Mouse (Mus musculus): ENCODE results near the gene Ndufaf7. TPM values are rescaled to one million over a fixed set of nuclear protein-coding genes. Genes with fewer than 3 reads are reported as not detected.

Gene Ndufaf7
- 54.0 and 56.8 TPM in 2 replicates for polyA plus RNA-seq (2015; fragmentation: Nextera tagmentation; extraction: Ambion mirVana)

- peak; percentile 100 for ATAC-seq (ENCODE audit: low read depth)
- under 1% methylated on average over 45 of the region's 45 CpGs for WGBS
- H3K27ac ChIP-seq (ENCODE audit: low read length), result peak within 1 kb of the TSS; percentile 59
- H3K36me3 ChIP-seq (ENCODE audit: control insufficient read depth, insufficient read depth, low read length), result peaks cover 23% of the 10 kb centered on the region
- peak within 1 kb of the TSS; percentile 81 for H3K9ac ChIP-seq (ENCODE audit: low read length)
- H3K4me2 ChIP-seq (ENCODE audit: low read depth, low read length), result peak within 1 kb of the TSS; percentile 62
- no peaks in the 10 kb centered on the region for H3K27me3 ChIP-seq (ENCODE audit: control insufficient read depth, insufficient read depth, low read depth, low read length)
- H3K4me1 ChIP-seq (replicated peaks; ENCODE audit: control insufficient read depth, insufficient read depth, low read length), result peaks cover 8% of the 10 kb centered on the region; the same call in 1 of the 2 replicates
- H3K9me3 ChIP-seq (ENCODE audit: control insufficient read depth, low read length), result no peaks in the 10 kb centered on the region
- peak within 1 kb of the TSS; percentile 79 for H3K4me3 ChIP-seq (ENCODE audit: low read length)
Observed at GRCm38 (mm10) chr17:78936466-78937228, at the start of gene Ndufaf7, which contains the start of gene Cebpz. Ndufaf7 (plus strand) TSS chr17:78937136. Cebpz (minus strand) TSS chr17:78937066.

GRCm38 (mm10) chr17:78888554-78888953 is 48.4 kb upstream of the Ndufaf7 start:
- H3K4me2 ChIP-seq (ENCODE audit: low read depth, low read length), result no peak overlapping the region
- no peak for ATAC-seq (ENCODE audit: low read depth)
- H3K27ac ChIP-seq (ENCODE audit: low read length), result no peak overlapping the region
- no peaks in the 10 kb centered on the region for H3K36me3 ChIP-seq (ENCODE audit: control insufficient read depth, insufficient read depth, low read length)
- WGBS, result 77% methylated on average over 4 of the region's 4 CpGs
- H3K4me3 ChIP-seq (ENCODE audit: low read length), result no peak overlapping the region
- H3K9ac ChIP-seq (ENCODE audit: low read length), result no peak overlapping the region
- no peaks in the 10 kb centered on the region for H3K4me1 ChIP-seq (replicated peaks; ENCODE audit: control insufficient read depth, insufficient read depth, low read length)
- no peaks in the 10 kb centered on the region for H3K27me3 ChIP-seq (ENCODE audit: control insufficient read depth, insufficient read depth, low read depth, low read length)
- H3K9me3 ChIP-seq (ENCODE audit: control insufficient read depth, low read length), result peaks cover 3% of the 10 kb centered on the region; the same call in 1 of the 2 replicates

GRCm38 (mm10) chr17:78889184-78889583 is 47.8 kb upstream of the Ndufaf7 start:
- peak; percentile 51 for ATAC-seq (ENCODE audit: low read depth)
- H3K27me3 ChIP-seq (ENCODE audit: control insufficient read depth, insufficient read depth, low read depth, low read length), result no peaks in the 10 kb centered on the region

GRCm38 (mm10) chr17:78891020-78891419 is 45.9 kb upstream of the Ndufaf7 start:
- Histone ChIP-seq H3K27ac (ENCODE audit: low read length) (no peak overlapping the region), H3K9ac (ENCODE audit: low read length) (no peak overlapping the region), H3K4me2 (ENCODE audit: low read depth, low read length) (no peak overlapping the region), H3K4me1 (replicated peaks; ENCODE audit: control insufficient read depth, insufficient read depth, low read length) (no peaks in the 10 kb centered on the region), H3K9me3 (ENCODE audit: control insufficient read depth, low read length) (no peaks in the 10 kb centered on the region), H3K4me3 (ENCODE audit: low read length) (no peak overlapping the region), H3K36me3 (ENCODE audit: control insufficient read depth, insufficient read depth, low read length) (no peaks in the 10 kb centered on the region), H3K27me3 (ENCODE audit: control insufficient read depth, insufficient read depth, low read depth, low read length) (no peaks in the 10 kb centered on the region)
- ATAC-seq (ENCODE audit: low read depth), result no peak
- 79% methylated on average over 9 of the region's 9 CpGs for WGBS

More at GRCm38 (mm10) chr17:78889184-78889583, 47.8 kb upstream of the Ndufaf7 start:
- Histone ChIP-seq H3K9me3 (ENCODE audit: control insufficient read depth, low read length) (peaks cover 3% of the 10 kb centered on the region; the same call in 1 of the 2 replicates), H3K4me3 (ENCODE audit: low read length) (no peak overlapping the region), H3K4me1 (replicated peaks; ENCODE audit: control insufficient read depth, insufficient read depth, low read length) (no peaks in the 10 kb centered on the region), H3K36me3 (ENCODE audit: control insufficient read depth, insufficient read depth, low read length) (no peaks in the 10 kb centered on the region), H3K4me2 (ENCODE audit: low read depth, low read length) (no peak overlapping the region), H3K27ac (ENCODE audit: low read length) (no peak overlapping the region), H3K9ac (ENCODE audit: low read length) (no peak overlapping the region)
- WGBS, result 33% methylated on average over 3 of the region's 3 CpGs

GRCm38 (mm10) chr17:78894991-78895390 is 41.9 kb upstream of the Ndufaf7 start:
- H3K9ac ChIP-seq (ENCODE audit: low read length), result no peak overlapping the region

GRCm38 (mm10) chr17:78895394-78895793 is 41.5 kb upstream of the Ndufaf7 start:
- Histone ChIP-seq H3K27ac (ENCODE audit: low read length) (no peak overlapping the region), H3K27me3 (ENCODE audit: control insufficient read depth, insufficient read depth, low read depth, low read length) (no peaks in the 10 kb centered on the region), H3K4me1 (replicated peaks; ENCODE audit: control insufficient read depth, insufficient read depth, low read length) (no peaks in the 10 kb centered on the region), H3K4me2 (ENCODE audit: low read depth, low read length) (peak overlapping the region; percentile 65), H3K4me3 (ENCODE audit: low read length) (peak overlapping the region; percentile 41), H3K9ac (ENCODE audit: low read length) (peak overlapping the region; percentile 56), H3K9me3 (ENCODE audit: control insufficient read depth, low read length) (no peaks in the 10 kb centered on the region), H3K36me3 (ENCODE audit: control insufficient read depth, insufficient read depth, low read length) (no peaks in the 10 kb centered on the region)
- WGBS, result 11% methylated on average over 8 of the region's 8 CpGs
- peak; percentile 71 for ATAC-seq (ENCODE audit: low read depth)

More at GRCm38 (mm10) chr17:78894991-78895390, 41.9 kb upstream of the Ndufaf7 start:
- no peak overlapping the region for H3K4me3 ChIP-seq (ENCODE audit: low read length)
- no peaks in the 10 kb centered on the region for H3K4me1 ChIP-seq (replicated peaks; ENCODE audit: control insufficient read depth, insufficient read depth, low read length)
- no peaks in the 10 kb centered on the region for H3K27me3 ChIP-seq (ENCODE audit: control insufficient read depth, insufficient read depth, low read depth, low read length)
- H3K36me3 ChIP-seq (ENCODE audit: control insufficient read depth, insufficient read depth, low read length), result no peaks in the 10 kb centered on the region
- H3K4me2 ChIP-seq (ENCODE audit: low read depth, low read length), result peak overlapping the region; percentile 65
- WGBS, result 71% methylated on average over 7 of the region's 7 CpGs
- no peak overlapping the region for H3K27ac ChIP-seq (ENCODE audit: low read length)
- ATAC-seq (ENCODE audit: low read depth), result no peak
- no peaks in the 10 kb centered on the region for H3K9me3 ChIP-seq (ENCODE audit: control insufficient read depth, low read length)

GRCm38 (mm10) chr17:78903158-78903557 is 33.8 kb upstream of the Ndufaf7 start:
- H3K27me3 ChIP-seq (ENCODE audit: control insufficient read depth, insufficient read depth, low read depth, low read length), result no peaks in the 10 kb centered on the region
- no peak for ATAC-seq (ENCODE audit: low read depth)
- no peaks in the 10 kb centered on the region for H3K4me1 ChIP-seq (replicated peaks; ENCODE audit: control insufficient read depth, insufficient read depth, low read length)
- H3K4me2 ChIP-seq (ENCODE audit: low read depth, low read length), result no peak overlapping the region
- no peak overlapping the region for H3K4me3 ChIP-seq (ENCODE audit: low read length)
- no peaks in the 10 kb centered on the region for H3K36me3 ChIP-seq (ENCODE audit: control insufficient read depth, insufficient read depth, low read length)
- 52% methylated on average over 2 of the region's 2 CpGs for WGBS
- no peak overlapping the region for H3K27ac ChIP-seq (ENCODE audit: low read length)
- H3K9ac ChIP-seq (ENCODE audit: low read length), result no peak overlapping the region
- H3K9me3 ChIP-seq (ENCODE audit: control insufficient read depth, low read length), result no peaks in the 10 kb centered on the region

GRCm38 (mm10) chr17:78906892-78907291 is 30.0 kb upstream of the Ndufaf7 start, which contains the start of gene Sult6b1:
Sult6b1 (minus strand) TSS chr17:78906992.
- WGBS, result 81% methylated on average over 5 of the region's 5 CpGs
- no peaks in the 10 kb centered on the region for H3K4me1 ChIP-seq (replicated peaks; ENCODE audit: control insufficient read depth, insufficient read depth, low read length)
- H3K9ac ChIP-seq (ENCODE audit: low read length), result no peak within 1 kb of the TSS
- H3K36me3 ChIP-seq (ENCODE audit: control insufficient read depth, insufficient read depth, low read length), result no peaks in the 10 kb centered on the region
- H3K4me2 ChIP-seq (ENCODE audit: low read depth, low read length), result no peak within 1 kb of the TSS
- no peak within 1 kb of the TSS for H3K27ac ChIP-seq (ENCODE audit: low read length)
- H3K27me3 ChIP-seq (ENCODE audit: control insufficient read depth, insufficient read depth, low read depth, low read length), result no peaks in the 10 kb centered on the region
- H3K9me3 ChIP-seq (ENCODE audit: control insufficient read depth, low read length), result no peaks in the 10 kb centered on the region
- H3K4me3 ChIP-seq (ENCODE audit: low read length), result no peak within 1 kb of the TSS
- no peak for ATAC-seq (ENCODE audit: low read depth)

GRCm38 (mm10) chr17:78909374-78909773 is 27.6 kb upstream of the Ndufaf7 start:
- no peak for ATAC-seq (ENCODE audit: low read depth)
- Histone ChIP-seq H3K4me2 (ENCODE audit: low read depth, low read length) (no peak overlapping the region), H3K4me3 (ENCODE audit: low read length) (no peak overlapping the region), H3K27me3 (ENCODE audit: control insufficient read depth, insufficient read depth, low read depth, low read length) (no peaks in the 10 kb centered on the region), H3K36me3 (ENCODE audit: control insufficient read depth, insufficient read depth, low read length) (no peaks in the 10 kb centered on the region), H3K9ac (ENCODE audit: low read length) (no peak overlapping the region), H3K9me3 (ENCODE audit: control insufficient read depth, low read length) (no peaks in the 10 kb centered on the region), H3K27ac (ENCODE audit: low read length) (no peak overlapping the region), H3K4me1 (replicated peaks; ENCODE audit: control insufficient read depth, insufficient read depth, low read length) (no peaks in the 10 kb centered on the region)
- WGBS, result 70% methylated on average over 2 of the region's 2 CpGs
